Mouse (Mus musculus): ENCODE data around the gene Tex36.

DNA sequence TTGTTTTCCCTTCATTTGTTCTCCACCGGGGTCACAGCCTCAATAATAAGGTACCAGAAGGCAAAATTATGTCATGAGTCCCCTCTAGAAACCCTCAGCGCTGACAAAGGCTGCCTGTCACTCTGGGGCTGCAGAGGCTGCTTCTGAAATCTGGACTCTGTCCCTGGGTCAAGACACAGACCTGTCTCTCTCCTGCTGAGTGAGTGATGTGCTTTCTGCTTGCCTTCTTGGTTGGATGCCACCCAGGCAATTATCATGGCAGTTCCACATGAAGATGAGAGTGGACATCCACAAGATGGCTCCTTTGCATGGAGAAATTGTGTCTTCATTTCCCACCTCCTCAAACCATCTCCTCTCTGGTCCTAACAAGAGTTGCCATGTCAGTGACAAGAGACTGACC is 1.2 kb upstream of the Tex36 start:
- TF ChIP-seq CTCF (IDR thresholded peaks at IDR 0.05; ENCODE audit: borderline replicate concordance, control insufficient read depth, extremely low read depth, insufficient read depth, low read length, poor library complexity): no peak
- TF ChIP-seq POLR2A (IDR thresholded peaks at IDR 0.05; ENCODE audit: control insufficient read depth, extremely low read depth, insufficient read depth, low read length, poor library complexity): no peak

Data from thymus, adult 2 months (tissue).